Mouse (Mus musculus) ES-Bruce4 (cell line): ENCODE data around the gene Gpr135.

Source experiments
- CTCF ChIP-seq: IDR thresholded peaks from one replicate; pipeline ENCODE4 v1.8.1; 2011; ENCODE audit warnings: low read depth, low read length
- EP300 ChIP-seq: IDR thresholded peaks from 2 replicates; pipeline ENCODE4 v1.6.1; 2011; ENCODE audit warnings: low read depth, low read length; ENCODE audit not compliant: insufficient read depth
- POLR2A ChIP-seq: IDR thresholded peaks from one replicate; pipeline ENCODE4 v1.8.1; 2011; ENCODE audit warnings: low read length; ENCODE audit not compliant: insufficient read depth

GRCm38 (mm10) chr12:72021543-72021942 is 49.4 kb downstream of the Gpr135 start:
- TF ChIP-seq POLR2A (no peak), CTCF (no peak), EP300 (no peak)
